Mouse (Mus musculus) forebrain, postnatal 0 days (tissue): ENCODE measurements around the gene Coro6. TPM values are rescaled to one million over a fixed set of nuclear protein-coding genes. Genes with fewer than 3 reads are reported as not detected.

Source experiments
- ATAC-seq: fragments of 200-750 bp; cut with Nextera tagmentation; 2 replicates; pipeline ENCODE4 v1.8.0; 2017; ENCODE audit warnings: mild to moderate bottlenecking, moderate library complexity
- DNase-seq: peaks from one replicate; pipeline ENCODE4 v3.0.0-alpha.2; 2015
- H3K27ac ChIP-seq: fragments of 300-500 bp; sonication (generic); 2 replicates; pipeline ENCODE4 v1.5.1; 2014; ENCODE audit warnings: low read depth, mild to moderate bottlenecking, antibody characterized with exemption, low read length, moderate library complexity, mixed read lengths
- H3K27me3 ChIP-seq: fragments of 300-500 bp; sonication (generic); 2 replicates; pipeline ENCODE4 v1.6.1; 2014; ENCODE audit warnings: mild to moderate bottlenecking, low read length, mixed read lengths; ENCODE audit not compliant: insufficient read depth
- H3K36me3 ChIP-seq: fragments of 300-500 bp; sonication (generic); 2 replicates; pipeline ENCODE4 v1.6.1; 2014; ENCODE audit warnings: mild to moderate bottlenecking, moderate library complexity; ENCODE audit not compliant: insufficient read depth
- H3K4me1 ChIP-seq: fragments of 300-500 bp; sonication (generic); 2 replicates; pipeline ENCODE4 v1.6.1; 2014; ENCODE audit warnings: antibody characterized with exemption; ENCODE audit not compliant: insufficient read depth
- H3K4me2 ChIP-seq: fragments of 300-500 bp; sonication (generic); 2 replicates; pipeline ENCODE4 v1.6.1; 2014; ENCODE audit warnings: low read depth, mild to moderate bottlenecking, moderate library complexity
- H3K4me3 ChIP-seq: fragments of 300-500 bp; sonication (generic); 2 replicates; pipeline ENCODE4 v1.5.1; 2014; ENCODE audit warnings: low read depth, low read length, mixed read lengths
- H3K9ac ChIP-seq: fragments of 300-500 bp; sonication (generic); 2 replicates; pipeline ENCODE4 v1.6.1; 2014; ENCODE audit warnings: mild to moderate bottlenecking
- H3K9me3 ChIP-seq: fragments of 300-500 bp; sonication (generic); 2 replicates; pipeline ENCODE4 v1.6.1; 2016; ENCODE audit warnings: low read length
- CTCF ChIP-seq: sonication (generic); IDR thresholded peaks from 2 replicates; pipeline ENCODE4 v1.5.1; 2016; ENCODE audit warnings: antibody characterized with exemption, control low read depth, low read depth
- WGBS: fragments of 180-500 bp; shearing (Covaris S2); extraction: QIAGEN DNeasy Blood & Tissue Kit; methylation state at CpG from one replicate; pipeline ENCODE4 v1.1.7; 2014; 5-methylcytosine and 5-hydroxymethylcytosine counted together
- polyA plus RNA-seq: library from polyadenylated mRNA; unstranded; fragments of >200 nt; fragmentation: Nextera tagmentation; extraction: Ambion mirVana; gene quantifications from 2 replicates; pipeline ENCODE4 v1.2.1, GENCODE M21; 2015
- total RNA-seq: library from RNA; depleted of rRNA; stranded (reverse); fragments of >200 nt; gene quantifications from 2 replicates; pipeline ENCODE4 v1.2.3, GENCODE M21; 2014

The Coro6 gene
- total and polyA plus RNA-seq, 2 experiments from 2014 or later: 0.12 to 0.43 TPM

DNA sequence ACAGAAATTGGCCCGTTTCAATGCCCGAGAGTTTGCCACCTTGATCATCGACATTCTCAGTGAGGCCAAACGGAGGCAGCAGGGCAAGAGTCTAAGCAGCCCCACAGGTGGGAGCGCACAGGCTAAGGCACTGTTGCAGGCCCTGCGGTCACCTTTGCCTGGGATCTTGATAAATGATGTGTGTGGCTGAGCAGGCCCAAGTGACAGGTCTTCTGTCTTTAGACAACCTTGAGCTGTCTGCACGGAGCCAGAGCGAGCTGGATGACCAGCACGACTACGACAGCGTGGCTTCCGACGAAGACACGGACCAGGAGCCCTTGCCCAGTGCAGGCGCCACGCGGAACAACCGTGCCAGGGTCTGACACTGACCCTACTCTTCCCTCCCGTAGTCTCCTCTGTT is 42.2 kb downstream of the Coro6 start:
- 94% methylated on average over 19 of the region's 19 CpGs for WGBS
- Histone ChIP-seq H3K36me3 (peaks cover 61% of the 10 kb centered on the region), H3K4me2 (no peak overlapping the region), H3K4me3 (no peak overlapping the region), H3K9ac (no peak overlapping the region), H3K27ac (no peak overlapping the region), H3K9me3 (no peaks in the 10 kb centered on the region), H3K4me1 (0 out of 2 replicates have a peak, but pooled peaks cover 4% of the 10 kb centered on the region), H3K27me3 (no peaks in the 10 kb centered on the region)
- ATAC-seq (no peak), DNase-seq (no peak)
- no peak for TF ChIP-seq CTCF

- Histone ChIP-seq H3K36me3 (peaks cover 50% of the 10 kb centered on the region), H3K4me2 (no peak overlapping the region), H3K4me3 (no peak overlapping the region), H3K27ac (no peak overlapping the region), H3K9me3 (no peaks in the 10 kb centered on the region), H3K9ac (no peak overlapping the region), H3K4me1 (0 out of 2 replicates have a peak, but pooled peaks cover 4% of the 10 kb centered on the region), H3K27me3 (no peaks in the 10 kb centered on the region)
- TF ChIP-seq CTCF: no peak
- 89% methylated on average over 22 of the region's 22 CpGs for WGBS
- no peak for ATAC-seq
- DNase-seq: no peak
These were observed 43.2 kb downstream of the Coro6 start for GRCm38 (mm10) chr11:77505291-77505980.

GRCm38 (mm10) chr11:77506273-77506672 is 44.1 kb downstream of the Coro6 start:
- no peak for DNase-seq
- Histone ChIP-seq H3K27ac (no peak overlapping the region), H3K4me1 (0 out of 2 replicates have a peak, but pooled peaks cover 4% of the 10 kb centered on the region), H3K9me3 (no peaks in the 10 kb centered on the region), H3K36me3 (peaks cover 48% of the 10 kb centered on the region), H3K4me3 (no peak overlapping the region), H3K9ac (no peak overlapping the region), H3K4me2 (no peak overlapping the region), H3K27me3 (no peaks in the 10 kb centered on the region)
- no peak for ATAC-seq
- WGBS: 86% methylated on average over 14 of the region's 14 CpGs
- TF ChIP-seq CTCF: no peak

GRCm38 (mm10) chr11:77506941-77507340 is 44.7 kb downstream of the Coro6 start:
- Histone ChIP-seq H3K36me3 (peaks cover 48% of the 10 kb centered on the region), H3K4me1 (0 out of 2 replicates have a peak, but pooled peaks cover 4% of the 10 kb centered on the region), H3K27me3 (no peaks in the 10 kb centered on the region), H3K9ac (no peak overlapping the region), H3K9me3 (no peaks in the 10 kb centered on the region), H3K27ac (no peak overlapping the region), H3K4me2 (no peak overlapping the region), H3K4me3 (no peak overlapping the region)
- no peak for TF ChIP-seq CTCF
- 86% methylated on average over 6 of the region's 6 CpGs for WGBS
- DNase-seq (no peak), ATAC-seq (no peak)

- DNase-seq: no peak
- WGBS: 75% methylated on average over 4 of the region's 4 CpGs
- no peak for ATAC-seq
- no peak for TF ChIP-seq CTCF
- H3K27ac ChIP-seq: no peak overlapping the region
- no peaks in the 10 kb centered on the region for H3K27me3 ChIP-seq
- H3K36me3 ChIP-seq: peaks cover 47% of the 10 kb centered on the region
- H3K4me3 ChIP-seq: no peak overlapping the region
- H3K9ac ChIP-seq: no peak overlapping the region
- H3K4me2 ChIP-seq: no peak overlapping the region
- no peaks in the 10 kb centered on the region for H3K9me3 ChIP-seq
- 0 out of 2 replicates have a peak, but pooled peaks cover 7% of the 10 kb centered on the region for H3K4me1 ChIP-seq
These were observed 45.2 kb downstream of the Coro6 start for GRCm38 (mm10) chr11:77507426-77507825.

DNA sequence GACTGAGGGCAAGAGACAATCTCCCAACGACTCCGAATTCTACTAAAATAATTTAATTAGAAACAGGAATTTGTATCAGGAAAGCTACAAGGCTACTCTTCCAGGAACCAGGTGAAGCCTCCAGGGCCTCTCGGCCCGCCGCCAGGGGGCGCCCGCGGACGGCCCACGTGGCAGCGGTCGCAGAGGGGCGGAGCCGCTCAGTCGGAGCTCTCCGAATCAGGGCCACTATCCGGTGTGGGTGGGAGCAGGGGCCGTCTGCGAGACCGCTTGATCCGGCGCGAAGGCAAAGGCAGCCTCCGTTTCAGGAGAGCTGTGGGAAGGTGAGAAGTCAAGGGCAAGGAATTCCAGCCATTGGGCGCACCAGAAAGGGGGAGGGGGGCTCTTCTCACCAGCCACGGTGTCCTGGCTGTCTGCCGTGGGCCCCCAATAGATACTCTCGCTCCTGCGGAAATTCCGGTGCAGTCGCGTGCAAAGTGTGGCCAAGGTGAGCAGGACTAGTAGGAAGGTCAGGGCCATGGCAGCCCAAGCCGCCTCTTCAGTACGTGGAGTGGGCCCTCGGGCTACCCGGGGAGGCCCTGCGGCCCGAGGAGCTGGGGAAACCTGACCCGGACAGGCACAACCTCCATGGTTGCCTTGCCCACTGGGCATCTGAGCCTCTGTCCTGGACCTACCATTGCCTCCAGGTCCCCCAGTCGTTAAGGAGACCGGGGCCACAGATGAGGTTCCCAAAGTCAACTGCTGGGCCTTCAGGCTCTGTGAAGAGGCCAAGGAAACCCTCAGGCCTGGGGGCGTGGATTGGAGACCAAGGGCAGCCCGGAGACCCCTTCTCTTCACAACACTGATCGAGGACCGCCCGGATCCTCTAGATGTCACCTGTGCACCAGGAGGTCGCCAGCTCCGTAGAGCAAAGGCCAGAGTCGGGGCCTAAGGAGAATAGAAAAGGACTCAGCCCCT is 46.1 kb downstream of the Coro6 start:
- ATAC-seq (peak; percentile 89), DNase-seq (peak; percentile 90)
- no peaks in the 10 kb centered on the region for H3K27me3 ChIP-seq
- H3K4me1 ChIP-seq: 0 out of 2 replicates have a peak, but pooled peaks cover 9% of the 10 kb centered on the region
- H3K9me3 ChIP-seq: no peaks in the 10 kb centered on the region
- peak; percentile 92 for TF ChIP-seq CTCF
- H3K4me3 ChIP-seq: peak overlapping the region; percentile 38
- WGBS: 19% methylated on average over 49 of the region's 49 CpGs
- H3K4me2 ChIP-seq: peak overlapping the region; percentile 74
- H3K9ac ChIP-seq: peak overlapping the region; percentile 51
- H3K36me3 ChIP-seq: peaks cover 37% of the 10 kb centered on the region
- no peak overlapping the region for H3K27ac ChIP-seq
